Mouse (Mus musculus): ENCODE data around the gene Grm6.

The Grm6 gene

DNA sequence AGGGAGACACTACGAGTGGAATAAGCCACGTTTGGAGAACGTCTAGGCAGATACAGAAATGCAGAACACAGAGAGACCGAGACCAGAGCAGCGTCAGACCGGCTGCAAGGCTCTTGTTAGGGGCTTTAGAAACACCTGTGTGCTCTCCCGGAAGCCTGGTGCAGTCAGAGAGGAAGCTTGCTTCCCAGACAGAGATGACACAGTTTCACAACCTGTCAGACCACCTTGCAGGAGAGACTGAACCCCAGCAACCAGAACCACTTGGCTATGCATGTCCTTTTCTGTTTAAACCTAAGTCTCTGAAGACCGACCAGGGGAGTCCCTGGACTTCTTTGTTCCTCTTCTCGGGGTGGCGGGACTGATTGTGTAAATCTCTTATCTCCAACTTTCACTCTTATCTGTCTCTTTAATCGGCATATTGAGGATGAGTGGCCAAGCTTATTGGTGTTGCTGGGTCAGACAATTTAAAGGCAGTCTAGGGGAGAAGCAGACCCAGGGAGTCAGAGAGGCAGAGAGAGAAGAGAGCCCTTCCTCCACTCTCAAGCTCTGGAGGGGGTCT lies at the start of gene Grm6:
Gene Grm6, plus strand, starts transcription at position 509 of the 559 bp plus-strand sequence.
- DNase-seq (ENCODE audit: low spot score), result no peak

DNA sequence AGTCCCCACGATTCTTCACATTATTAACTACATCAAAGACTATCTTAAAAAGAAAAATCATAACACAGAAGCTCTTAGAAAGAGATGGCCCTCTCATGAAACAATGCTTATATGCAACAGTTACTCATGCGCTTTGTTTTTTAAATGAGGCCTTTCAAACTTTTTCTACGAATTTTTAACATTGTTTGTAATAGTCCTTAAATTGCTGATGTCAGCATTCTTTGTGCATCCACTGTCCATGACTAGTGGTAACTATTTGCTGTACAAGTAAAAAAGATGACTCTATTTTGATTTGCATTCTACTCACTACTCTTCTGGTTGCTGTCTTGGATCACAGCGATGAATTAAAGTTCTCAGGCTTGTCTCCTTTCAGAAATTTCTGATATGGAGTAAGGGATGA lies 36.3 kb upstream of the Grm6 start:
- DNase-seq (ENCODE audit: low spot score), result no peak

DNA sequence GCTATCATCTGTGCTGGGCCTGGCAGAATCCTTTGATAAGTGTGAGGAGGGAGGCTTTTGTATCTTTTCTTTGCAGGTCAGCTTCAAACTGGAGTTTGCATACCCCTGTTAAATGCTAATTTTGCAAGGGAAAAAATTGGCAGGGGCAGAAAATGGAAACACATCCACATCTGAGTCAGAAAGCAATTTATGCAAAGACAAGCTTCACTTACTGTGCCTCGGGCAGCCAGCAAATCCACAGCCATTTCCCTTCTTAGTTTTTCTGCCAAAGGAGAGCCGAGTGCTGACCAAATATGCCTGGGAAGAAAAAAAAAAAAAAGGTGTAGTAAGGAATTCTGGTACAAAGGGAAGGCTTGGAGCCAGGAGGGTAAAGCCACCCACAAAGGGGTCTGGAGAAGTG lies 24.3 kb upstream of the Grm6 start:
- no peak for DNase-seq (ENCODE audit: low spot score)

DNA sequence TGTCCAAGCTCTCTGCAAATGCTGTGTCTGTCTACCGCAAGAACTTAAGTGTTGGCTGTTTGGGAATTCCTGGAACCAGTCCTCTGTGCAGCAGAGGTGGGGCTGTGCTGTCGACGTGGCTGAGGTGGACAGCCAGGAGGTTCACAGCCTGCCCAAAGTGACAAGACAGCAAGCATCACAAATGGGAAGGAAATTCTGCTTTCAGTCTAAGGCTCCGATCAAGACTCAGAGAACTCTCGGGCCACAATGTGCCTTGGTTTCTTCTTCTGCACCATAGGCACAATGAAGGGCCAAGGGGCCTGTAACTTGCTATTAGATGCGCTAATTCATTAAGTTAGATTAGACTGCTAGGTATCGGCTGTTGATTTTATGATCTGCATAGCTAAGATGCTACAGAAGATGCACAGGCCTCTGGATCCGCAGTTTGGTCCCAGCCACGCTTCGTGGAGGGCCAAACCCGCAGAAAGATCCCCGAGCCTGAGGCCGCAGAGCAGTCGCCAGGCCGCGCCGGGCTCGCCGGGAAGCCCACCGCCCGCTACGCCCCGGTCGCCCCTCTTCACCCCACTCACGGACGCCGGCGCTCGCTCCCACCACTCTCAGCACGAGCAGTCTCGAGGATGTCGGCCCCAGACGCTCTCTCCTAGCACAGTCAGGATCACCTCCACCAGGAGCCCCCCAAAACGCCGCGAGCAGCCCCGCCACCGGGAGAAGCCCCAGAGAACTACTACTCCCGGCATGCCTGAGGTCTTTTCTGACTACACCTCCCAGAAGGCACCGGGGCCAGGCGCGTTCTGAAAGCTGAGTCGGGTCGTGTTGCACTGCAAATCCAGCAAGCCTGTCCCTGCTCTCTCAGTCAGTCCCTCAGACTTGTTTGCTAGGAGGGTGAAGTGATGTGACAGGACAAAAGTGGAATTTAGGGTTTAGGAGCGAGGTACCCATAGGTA lies 23.2 kb upstream of the Grm6 start, which contains the start of gene Zfp354c:
Gene Zfp354c, minus strand, starts transcription at position 715 of the 944 bp plus-strand sequence.
- DNase-seq (ENCODE audit: low spot score), result peak; percentile 77

DNA sequence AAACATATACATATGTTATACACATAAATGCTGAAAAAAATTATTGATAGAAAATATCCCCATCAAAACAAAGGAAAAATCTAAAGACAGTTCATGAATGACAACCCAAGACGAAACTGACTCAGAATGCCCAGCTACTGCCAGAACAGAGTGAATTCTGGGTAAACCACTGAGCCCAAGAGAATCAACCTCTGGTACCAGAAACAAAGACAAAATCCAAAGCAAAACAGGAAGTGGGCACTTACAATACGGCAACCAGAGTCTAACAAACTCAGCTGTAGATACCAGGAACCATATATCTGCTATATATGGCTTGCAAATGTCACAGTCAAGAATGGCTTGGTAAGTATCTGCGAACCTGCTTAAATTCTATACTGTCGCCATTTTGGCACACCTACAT lies 14.8 kb upstream of the Grm6 start:
- DNase-seq (ENCODE audit: low spot score), result no peak

DNA sequence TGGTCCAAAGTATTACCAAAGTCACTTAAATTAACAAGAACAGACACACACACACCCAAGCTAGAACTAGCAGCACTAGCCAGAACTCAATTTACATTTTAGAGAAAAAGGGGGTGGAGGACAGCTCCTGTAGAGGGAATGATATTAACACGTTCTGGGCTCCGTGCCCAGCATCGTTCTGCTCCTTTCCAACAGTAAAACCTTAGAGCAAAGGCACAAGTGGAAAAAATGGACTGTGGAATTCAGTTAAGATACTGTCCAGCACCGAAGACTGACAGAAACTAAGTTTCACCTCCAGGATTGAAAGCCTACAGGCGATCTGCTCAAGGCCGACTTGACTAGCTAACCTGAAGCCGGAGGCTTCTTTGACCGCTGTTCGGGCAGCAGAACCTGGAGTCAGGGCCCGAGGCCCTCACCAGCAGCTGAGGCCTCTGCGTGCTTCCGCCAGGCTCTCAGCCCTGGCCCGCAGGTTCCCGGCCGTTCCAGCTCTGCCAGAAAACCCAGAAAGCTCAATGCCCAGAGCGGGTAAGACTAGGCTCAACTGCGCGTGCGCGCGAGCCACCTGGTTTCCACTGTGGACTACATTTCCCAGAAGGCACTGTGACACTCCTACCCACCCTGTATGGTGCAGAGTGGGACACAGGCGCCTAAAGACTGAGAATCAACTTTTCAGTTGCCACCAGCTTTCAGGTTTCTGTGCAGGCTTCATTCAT lies 9.3 kb upstream of the Grm6 start, which contains the start of gene Zfp879:
Gene Zfp879, minus strand, starts transcription at position 530 of the 713 bp plus-strand sequence.
- DNase-seq (ENCODE audit: low spot score), result peak; percentile 94

DNA sequence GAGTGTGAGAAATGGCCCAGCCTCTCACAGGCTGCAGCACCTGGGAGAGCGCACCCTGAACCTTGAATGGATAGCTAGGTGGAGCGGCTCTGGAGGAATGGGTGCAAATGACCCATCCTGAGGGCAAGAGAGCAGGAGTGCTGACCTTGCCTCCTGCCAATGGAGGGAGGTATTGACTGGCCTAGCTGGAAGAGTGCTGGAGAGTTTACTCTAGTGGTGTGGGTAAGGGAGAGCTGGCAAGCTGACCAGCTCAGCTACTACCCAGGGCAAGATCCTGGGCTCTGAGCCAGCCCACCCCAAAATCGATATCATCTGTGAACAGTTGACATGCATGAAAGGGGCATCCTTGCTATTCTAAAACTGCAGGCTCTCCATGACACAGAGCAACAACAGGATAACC lies 4.5 kb upstream of the Grm6 start:
- no peak for DNase-seq (ENCODE audit: low spot score)

DNA sequence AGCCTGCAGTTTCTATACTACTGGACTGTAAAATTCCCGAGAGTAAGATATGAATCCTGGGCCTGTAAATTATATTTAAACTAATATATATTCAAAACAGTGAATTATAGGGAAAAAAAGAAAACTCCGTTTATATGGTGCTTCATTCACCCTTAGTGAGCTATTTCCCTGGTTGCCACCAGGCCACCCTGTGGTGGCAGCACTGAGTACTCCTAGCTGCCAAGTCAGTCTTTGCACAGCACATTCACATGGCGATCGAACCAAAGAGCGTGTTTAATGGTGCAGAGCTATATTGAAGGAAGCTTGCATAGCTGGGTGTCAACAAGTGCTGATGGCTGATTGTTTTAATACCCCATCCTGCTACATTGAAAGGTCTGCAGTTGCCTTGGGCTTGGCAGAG lies 3.4 kb upstream of the Grm6 start:
- DNase-seq (ENCODE audit: low spot score), result no peak

DNA sequence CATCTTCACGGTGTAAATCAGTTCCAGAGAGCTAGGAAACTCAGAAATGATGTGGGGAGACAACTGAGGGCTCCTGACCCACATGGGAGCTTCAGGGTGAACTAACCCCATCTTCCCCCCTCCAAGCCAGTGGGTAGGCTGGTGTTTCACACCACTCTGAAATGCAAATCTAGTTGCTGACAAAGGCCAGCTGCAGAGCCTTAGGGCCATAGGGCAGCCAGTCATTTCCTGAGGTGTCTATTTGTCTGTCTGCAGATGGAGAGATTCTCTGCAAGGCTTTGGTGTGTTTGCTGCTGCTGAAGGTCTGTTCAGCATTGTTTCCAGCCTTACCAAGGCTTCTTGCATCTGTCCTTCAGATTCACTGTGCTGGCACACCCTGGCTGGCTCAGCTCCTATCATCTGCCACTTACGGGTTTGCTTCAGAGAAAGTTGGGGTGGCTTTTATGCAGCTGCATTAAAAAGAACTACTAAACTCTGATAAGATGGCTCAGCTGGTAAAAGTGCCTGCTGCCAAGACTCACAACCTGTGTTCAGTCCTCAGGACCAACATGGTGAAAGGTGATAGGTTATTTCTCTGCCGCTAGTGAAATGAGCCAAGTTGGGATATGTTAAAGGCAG lies 1.9 kb upstream of the Grm6 start:
- no peak for DNase-seq (ENCODE audit: low spot score)

DNA sequence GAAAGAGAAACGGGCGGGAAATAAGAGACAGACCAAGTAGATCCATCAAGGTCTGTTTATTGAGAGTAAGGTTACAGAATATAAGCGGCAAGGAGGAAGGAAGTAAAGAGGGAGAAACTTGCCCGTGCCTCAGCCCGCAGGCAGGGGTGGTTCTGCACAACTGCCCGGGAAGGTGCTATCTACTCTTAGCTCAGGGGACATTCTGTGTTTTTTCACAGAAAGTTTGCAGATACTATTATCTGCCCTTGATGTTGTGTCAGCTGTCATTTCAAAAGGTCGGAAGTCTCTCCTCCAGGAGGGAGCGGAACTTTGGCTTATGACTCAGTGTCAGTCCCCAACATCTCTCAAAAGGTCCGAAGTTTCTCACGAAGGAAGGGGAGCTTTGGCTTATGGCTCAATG lies 1.2 kb upstream of the Grm6 start:
- no peak for DNase-seq (ENCODE audit: low spot score)

DNA sequence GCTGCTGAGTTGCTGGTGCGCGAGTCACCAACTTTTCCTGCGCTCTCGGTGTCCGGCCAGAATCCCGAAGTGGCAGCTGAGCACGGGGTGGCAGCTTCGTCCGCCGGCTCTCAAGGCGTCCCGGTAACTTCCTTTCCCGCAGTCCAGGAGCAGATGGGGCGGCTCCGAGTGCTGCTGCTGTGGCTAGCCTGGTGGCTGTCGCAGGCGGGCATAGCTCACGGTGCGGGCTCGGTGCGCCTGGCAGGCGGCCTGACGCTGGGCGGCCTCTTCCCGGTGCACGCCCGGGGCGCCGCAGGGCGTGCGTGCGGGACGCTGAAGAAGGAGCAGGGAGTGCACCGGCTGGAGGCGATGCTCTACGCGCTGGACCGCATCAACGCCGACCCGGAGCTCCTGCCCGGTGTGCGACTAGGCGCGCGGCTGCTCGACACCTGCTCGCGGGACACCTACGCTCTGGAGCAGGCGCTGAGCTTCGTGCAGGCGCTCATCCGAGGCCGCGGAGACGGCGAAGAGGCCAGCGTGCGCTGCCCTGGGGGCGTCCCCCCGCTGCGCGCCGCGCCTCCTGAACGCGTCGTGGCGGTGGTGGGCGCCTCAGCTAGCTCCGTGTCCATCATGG lies 610 bp downstream of the Grm6 start:
- no peak for DNase-seq (ENCODE audit: low spot score)

DNA sequence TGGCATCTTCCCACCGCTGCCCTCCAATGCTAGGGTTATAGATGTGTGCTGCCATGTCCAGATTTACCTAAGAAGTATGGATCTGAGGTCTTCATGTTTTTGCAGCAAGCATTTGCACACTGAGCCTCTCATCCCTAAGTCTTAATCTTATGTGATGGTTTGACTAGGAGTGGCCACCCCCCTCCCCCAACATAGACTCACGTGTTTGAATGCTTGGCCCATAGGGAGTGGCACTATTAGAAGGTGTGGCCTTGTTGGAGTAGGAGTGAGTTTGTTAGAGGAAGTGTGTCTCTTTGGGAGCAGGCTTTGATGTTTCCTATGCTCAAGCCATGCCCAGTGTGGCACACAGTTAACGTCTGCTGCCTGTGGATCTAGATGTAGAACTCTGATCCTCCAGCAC lies 28.2 kb downstream of the Grm6 start:
- DNase-seq (ENCODE audit: low spot score), result no peak

DNA sequence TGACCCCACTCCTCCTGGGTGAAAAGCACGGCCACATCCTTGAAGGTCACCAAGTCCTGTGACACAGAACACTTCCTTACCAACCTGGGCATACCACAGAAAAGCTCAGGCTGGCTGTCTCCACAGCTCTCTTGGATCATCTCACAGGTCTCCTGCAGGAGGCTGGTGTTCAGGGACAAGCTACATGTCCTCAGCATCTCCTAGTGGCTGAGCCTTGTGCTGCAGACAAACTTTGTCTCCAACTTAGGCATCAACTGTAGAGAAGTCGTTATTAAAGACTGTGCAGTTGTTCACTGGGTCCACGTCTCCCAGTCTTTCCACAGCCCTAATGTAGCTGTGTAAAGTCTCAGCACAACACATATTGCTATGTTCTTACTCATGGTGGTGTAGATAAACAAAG lies 33.3 kb downstream of the Grm6 start:
- no peak for DNase-seq (ENCODE audit: low spot score)

DNA sequence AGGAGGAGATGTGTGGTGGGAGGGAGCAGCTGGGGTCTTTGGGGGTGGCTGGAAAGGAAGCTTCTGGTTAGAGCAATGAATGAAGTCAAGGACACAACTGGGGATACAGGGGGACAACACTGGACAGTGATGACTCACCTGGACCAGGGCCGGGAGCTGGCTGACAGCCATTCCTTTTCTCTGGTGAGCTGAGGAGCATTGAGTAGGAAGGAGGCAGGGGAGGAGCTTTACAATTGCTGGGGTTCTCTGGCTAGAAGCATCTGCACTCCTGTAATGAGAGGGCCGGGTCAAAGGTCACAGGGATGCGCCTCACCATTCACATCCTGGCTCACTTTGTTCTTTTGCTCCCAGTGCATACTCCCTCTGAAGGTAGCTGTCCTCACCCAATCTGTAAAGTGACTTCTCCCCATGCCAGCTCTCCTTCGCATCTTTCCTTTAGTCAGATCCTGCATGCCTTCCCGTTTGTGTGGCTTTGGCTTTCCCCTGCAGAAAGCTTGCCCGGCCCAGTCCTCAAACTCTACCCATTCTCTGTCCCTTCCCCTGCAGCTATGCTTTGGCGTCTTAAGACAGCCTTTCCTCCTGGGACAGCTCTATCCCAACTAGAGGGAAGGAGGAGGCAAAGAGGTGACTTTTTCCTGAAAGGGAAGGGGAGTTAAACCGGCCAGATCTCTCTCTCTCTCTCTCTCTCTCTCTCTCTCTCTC lies 35.9 kb downstream of the Grm6 start:
- no peak for DNase-seq (ENCODE audit: low spot score)

DNA sequence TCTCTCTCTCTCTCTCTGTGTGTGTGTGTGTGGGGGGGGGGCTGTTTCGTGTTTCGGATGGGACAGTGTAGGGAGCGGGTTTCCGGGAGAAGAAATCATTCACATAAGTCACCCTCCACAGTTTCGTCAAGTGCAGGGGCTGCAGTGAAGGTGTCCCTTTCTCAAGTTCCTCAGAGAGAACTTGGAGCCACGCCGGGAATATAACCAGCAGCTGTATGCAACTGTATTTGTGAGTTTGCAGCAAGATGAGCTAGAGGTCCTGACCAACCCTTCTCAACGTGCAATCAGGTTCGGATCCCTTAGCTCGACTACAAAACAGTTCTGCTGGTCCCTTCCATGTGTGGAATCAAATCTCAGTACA lies 36.4 kb downstream of the Grm6 start:
- DNase-seq (ENCODE audit: low spot score), result no peak

DNA sequence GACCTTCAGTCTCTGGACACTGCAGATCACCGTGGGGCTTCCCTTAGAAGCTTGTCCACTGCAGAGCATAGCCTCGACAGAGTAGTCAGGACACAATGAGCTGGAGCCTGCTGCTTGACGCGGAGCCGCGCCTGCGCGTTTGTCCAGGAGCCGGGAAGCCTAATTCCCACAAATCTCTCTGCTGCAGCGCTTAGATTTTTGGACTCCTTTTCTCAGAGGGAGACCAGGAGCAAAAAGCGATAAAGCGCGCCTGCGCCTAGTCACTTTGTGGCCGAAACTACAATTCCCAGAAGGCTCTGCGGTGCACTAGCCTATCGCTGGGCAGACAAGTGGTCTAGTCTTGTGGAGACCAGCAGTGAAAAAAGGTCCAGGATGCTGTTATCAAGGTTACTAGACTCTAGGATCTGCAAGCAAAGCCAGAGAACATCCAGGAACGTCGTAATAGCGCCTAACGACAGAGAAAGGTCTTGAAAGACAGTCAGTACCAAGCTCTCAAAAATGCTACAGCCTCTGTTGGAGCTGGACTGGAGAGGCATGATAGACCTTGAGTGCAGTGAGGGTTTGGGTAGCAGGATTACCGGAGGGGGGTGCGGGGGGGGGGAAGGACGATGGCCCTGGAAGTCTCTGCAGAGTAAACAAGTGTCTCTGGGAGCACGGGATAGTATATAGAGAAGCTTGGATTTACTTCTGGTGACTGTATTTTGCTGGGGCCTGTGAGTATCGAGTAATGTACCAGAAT lies 37.1 kb downstream of the Grm6 start, which contains the start of gene Zfp454:
Gene Zfp454, minus strand, starts transcription at position 262 of the 739 bp plus-strand sequence.
- peak; percentile 93 for DNase-seq (ENCODE audit: low spot score)

DNA sequence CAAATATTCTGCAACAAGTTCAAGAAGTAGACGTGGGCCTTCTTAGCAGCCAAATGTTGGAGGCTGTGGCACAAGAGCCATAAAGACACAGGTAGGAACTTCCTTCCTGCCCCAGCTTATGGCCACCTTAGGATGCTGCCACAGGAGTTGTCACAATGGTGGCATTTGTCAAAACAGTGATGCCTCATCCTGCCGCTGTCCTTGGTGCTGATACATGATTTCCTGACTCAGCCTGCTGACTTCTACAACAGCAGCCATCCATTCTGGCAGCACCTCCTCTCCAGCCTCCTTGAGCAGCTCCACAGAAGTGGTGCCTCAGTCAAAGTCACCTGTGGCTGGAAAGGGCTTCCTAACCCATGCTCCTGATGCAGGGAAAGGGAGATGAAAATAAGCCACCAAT lies 42.0 kb downstream of the Grm6 start:
- no peak for DNase-seq (ENCODE audit: low spot score)

DNA sequence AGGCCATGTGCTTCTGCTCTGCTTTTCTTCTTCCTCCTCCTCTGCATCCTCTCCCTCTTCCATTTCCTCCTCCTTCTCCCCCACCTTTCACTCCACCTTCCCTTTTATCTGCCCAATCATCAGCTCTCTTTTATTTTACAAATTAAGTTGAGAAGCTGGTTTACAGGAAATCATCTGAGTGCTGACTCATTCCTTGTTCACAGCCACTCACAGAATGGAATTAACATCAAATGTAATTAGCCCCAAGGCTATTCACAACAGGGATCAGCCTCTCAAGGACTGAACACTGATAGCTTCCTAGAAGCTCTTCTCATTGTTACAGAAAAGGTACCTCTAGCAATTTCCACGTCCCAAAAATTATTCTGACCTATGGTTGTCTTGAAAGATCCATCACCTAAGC lies 46.9 kb downstream of the Grm6 start:
- no peak for DNase-seq (ENCODE audit: low spot score)

DNA sequence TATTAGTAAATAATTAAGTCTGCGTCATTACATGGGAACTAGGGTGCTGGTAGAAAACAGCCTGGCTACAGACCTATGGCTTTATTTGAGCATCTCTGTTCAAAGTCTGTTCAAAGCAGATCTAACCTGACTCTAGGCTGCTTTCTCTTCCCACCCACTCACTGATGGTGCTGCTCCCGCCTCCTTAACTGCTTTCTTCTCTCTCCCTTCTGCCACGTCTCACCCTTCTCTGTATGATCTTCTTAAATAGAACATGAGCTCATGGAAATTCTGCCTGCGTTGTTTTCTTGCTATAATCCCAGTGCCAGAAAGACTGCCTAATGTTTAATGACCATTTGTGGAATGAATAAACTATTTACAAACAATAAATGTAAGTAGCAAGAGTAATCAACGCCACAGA lies 57.7 kb downstream of the Grm6 start:
- DNase-seq (ENCODE audit: low spot score), result no peak

DNA sequence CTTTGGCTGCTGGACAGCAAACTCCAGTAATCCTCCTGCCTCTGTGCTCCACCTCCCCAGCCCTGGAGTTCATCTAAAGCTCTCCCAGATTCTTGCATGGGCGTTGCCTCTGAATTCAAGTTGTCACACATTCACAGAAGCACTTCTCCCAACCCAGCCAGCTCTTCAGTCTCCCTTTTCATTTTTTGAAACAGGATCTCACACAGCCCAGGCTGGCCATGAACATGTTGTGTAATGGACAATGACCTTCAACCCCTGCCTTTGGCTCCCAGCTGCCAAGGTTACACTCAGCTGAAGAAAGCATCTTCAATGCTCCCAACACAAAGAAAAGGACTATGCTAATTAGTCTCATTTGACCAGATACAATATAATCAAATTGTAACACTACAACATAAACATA lies 62.8 kb downstream of the Grm6 start:
- no peak for DNase-seq (ENCODE audit: low spot score)

DNA sequence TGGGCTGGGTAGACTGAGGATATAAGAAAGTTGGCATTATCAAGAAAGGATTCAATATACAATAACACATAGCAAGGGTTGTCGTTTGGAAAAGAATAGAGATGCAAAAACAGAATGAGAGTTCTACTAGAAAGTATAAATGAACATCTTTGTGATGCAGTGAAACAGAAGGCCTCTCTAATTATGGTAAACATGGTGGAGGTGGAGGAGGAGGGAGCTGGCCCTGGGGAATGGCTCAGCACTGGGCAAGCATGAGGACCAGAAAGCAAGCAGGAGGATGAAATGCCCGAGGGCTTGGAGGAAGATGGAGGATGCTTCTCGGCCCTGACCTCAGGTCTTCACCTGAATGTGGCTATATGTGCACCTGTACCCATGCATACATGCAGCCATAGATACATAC lies 64.0 kb downstream of the Grm6 start:
- DNase-seq (ENCODE audit: low spot score), result no peak
